ENCODE assay signal across 8 mouse cellular contexts in genomic region chr19:8407290-8408021, GRCm38 (mm10). TPM values are rescaled to one million over a fixed set of nuclear protein-coding genes. Genes with fewer than 3 reads are reported as not detected.
"Had no signal": no experiment of that assay in that cellular context is flagged by ENCODE, and none has a peak within 500 bp of the region (broad histone marks: within the 10 kb centered on the region; RNA-seq: fewer than 3 reads in every experiment).

No protein-coding gene starts in this region.

RNA-seq across cellular contexts. Expression of gene Slc22a30, which starts 2.5 kb away (rescaled TPM):
- polyA plus RNA-seq: intestine, embryonic 14.5 days; liver, embryonic 11.5 days; liver, embryonic 15.5 days; midbrain, embryonic 13.5 days; neural tube, embryonic 14.5 days; spleen, adult 2 months; stomach, embryonic 15.5 days; thymus, adult 2 months had no signal
